7 mouse cellular contexts compared by ENCODE assay signal in genomic region chr16:4267453-4267852, GRCm38 (mm10). TPM values are rescaled to one million over a fixed set of nuclear protein-coding genes. Genes with fewer than 3 reads are reported as not detected.
DNase-seq lines count a peak whose midpoint lies in the region; ATAC-seq and TF ChIP-seq lines count a peak whose summit lies in the region.

No protein-coding gene starts in this region.

- H3K27me3 ChIP-seq in testis, adult 2 months (ENCODE audit: control insufficient read depth, insufficient read depth, low read length): no peaks in the 10 kb centered on the region
- no peaks in the 10 kb centered on the region for H3K27me3 ChIP-seq in heart, postnatal 0 days (ENCODE audit: control insufficient read depth, insufficient read depth, low read length)
- H3K27me3 ChIP-seq in liver, embryonic 14.5 days (ENCODE audit: control insufficient read depth, insufficient read depth, low read length): no peaks in the 10 kb centered on the region

- TF ChIP-seq POLR2A in testis, adult 2 months (IDR thresholded peaks at IDR 0.05; ENCODE audit: control insufficient read depth, low read depth, low read length): no peak

- TF ChIP-seq CTCF in testis, adult 2 months (IDR thresholded peaks at IDR 0.05; ENCODE audit: control insufficient read depth, insufficient read depth, insufficient replicate concordance, low read depth, low read length): no peak
- TF ChIP-seq CTCF in heart, postnatal 0 days (IDR thresholded peaks at IDR 0.05; ENCODE audit: low read depth): no peak
- no peak for TF ChIP-seq CTCF in liver, embryonic 14.5 days (IDR thresholded peaks at IDR 0.05; ENCODE audit: low read depth)

- DNase-seq in testis, postnatal 14 days (ENCODE audit: low spot score): no peak
- DNase-seq in heart, postnatal 0 days (ENCODE audit: low spot score): no peak
- no peak for DNase-seq in liver, embryonic 14.5 days (ENCODE audit: low read depth in 3 of 3, low spot score in 3 of 3)
- no peak for DNase-seq in retina, postnatal 1 day
- no peak for DNase-seq in adrenal gland, postnatal 4 days (ENCODE audit: low spot score in 2 of 2)
- DNase-seq in right cerebral cortex, adult 18-20 months: no peak

- no peaks in the 10 kb centered on the region for H3K9me3 ChIP-seq in heart, postnatal 0 days (replicated peaks; ENCODE audit: control insufficient read depth, low read length)
- no peaks in the 10 kb centered on the region for H3K9me3 ChIP-seq in liver, embryonic 14.5 days (ENCODE audit: control insufficient read depth, low read length)

- ATAC-seq in heart, postnatal 0 days (ENCODE audit: insufficient read depth, low read depth): no peak
- ATAC-seq in liver, embryonic 14.5 days (ENCODE audit: insufficient read depth): no peak

- H3K4me1 ChIP-seq in testis, adult 2 months (ENCODE audit: control insufficient read depth, insufficient read depth, low read length): peaks cover 12% of the 10 kb centered on the region
- peaks cover 36% of the 10 kb centered on the region for H3K4me1 ChIP-seq in heart, postnatal 0 days (ENCODE audit: control insufficient read depth, insufficient read depth)
- peaks cover 0 to 5% of the 10 kb centered on the region in 2 experiments; a peak in 1 of 4 replicates for H3K4me1 ChIP-seq in liver, embryonic 14.5 days (replicated peaks; ENCODE audit: control insufficient read depth in 2 of 2, insufficient read depth in 2 of 2, low read length in 1 of 2)

- 32% methylated on average over 9 of the region's 9 CpGs for WGBS in heart, postnatal 0 days
- 48% methylated on average over 9 of the region's 9 CpGs for WGBS in liver, embryonic 14.5 days (ENCODE audit: insufficient replicate concordance)

- no peak for TF ChIP-seq EP300 in heart, postnatal 0 days (IDR thresholded peaks at IDR 0.05; ENCODE audit: low read depth)
- TF ChIP-seq EP300 in liver, embryonic 14.5 days (IDR thresholded peaks at IDR 0.05; ENCODE audit: low read depth): no peak

- H3K27ac ChIP-seq in testis, adult 2 months (ENCODE audit: control insufficient read depth, insufficient read depth, low read depth, low read length): no peak overlapping the region
- peak overlapping the region; percentile 90 for H3K27ac ChIP-seq in heart, postnatal 0 days (ENCODE audit: low read depth)
- H3K27ac ChIP-seq in liver, embryonic 14.5 days: no peak overlapping the region

- peak overlapping the region; percentile 82 for H3K4me3 ChIP-seq in testis, adult 2 months (ENCODE audit: control insufficient read depth, low read depth, low read length)
- peak overlapping the region; percentile 50 for H3K4me3 ChIP-seq in heart, postnatal 0 days (ENCODE audit: low read depth, low read length)
- H3K4me3 ChIP-seq in liver, embryonic 14.5 days (ENCODE audit: insufficient read depth in 1 of 2, low read depth in 2 of 2, low read length in 2 of 2): no peak overlapping the region

- H3K36me3 ChIP-seq in testis, adult 2 months (ENCODE audit: control insufficient read depth, insufficient read depth, low read length): no peaks in the 10 kb centered on the region
- no peaks in the 10 kb centered on the region for H3K36me3 ChIP-seq in heart, postnatal 0 days (replicated peaks; ENCODE audit: control insufficient read depth, insufficient read depth, low read length)
- no peaks in the 10 kb centered on the region for H3K36me3 ChIP-seq in liver, embryonic 14.5 days (replicated peaks; ENCODE audit: control insufficient read depth, insufficient read depth, low read depth)

- peak overlapping the region; percentile 52; the same call in 1 of the 2 replicates for H3K9ac ChIP-seq in heart, postnatal 0 days (replicated peaks; ENCODE audit: low read depth, low read length)
- no peak overlapping the region for H3K9ac ChIP-seq in liver, embryonic 14.5 days (replicated peaks)

- H3K4me2 ChIP-seq in heart, postnatal 0 days (ENCODE audit: low read depth, low read length): peak overlapping the region; percentile 70
- H3K4me2 ChIP-seq in liver, embryonic 14.5 days (ENCODE audit: low read depth): peak overlapping the region; percentile 59; the same call in 1 of the 2 replicates

RNA-seq across cellular contexts. Expression of gene Crebbp, which starts 53.7 kb away (rescaled TPM):
- polyA plus RNA-seq in testis, adult 2 months (2012; rRNA removed): 14.0 and 15.0 TPM in 2 replicates
- total RNA-seq in heart, postnatal 0 days (2014; rRNA removed; ENCODE audit: low replicate concordance): 34.1 and 34.7 TPM in 2 replicates
- 15.6 and 15.9 TPM in 2 replicates for polyA plus RNA-seq in heart, postnatal 0 days (2015; fragmentation: Nextera tagmentation; extraction: Ambion mirVana)
- 3.1 and 3.6 TPM in 2 replicates for polyA plus RNA-seq in liver, embryonic 14.5 days (2012; rRNA removed)
- 7.0 and 8.9 TPM in 2 replicates for polyA plus RNA-seq in liver, embryonic 14.5 days (2014; fragmentation: Nextera tagmentation; extraction: Ambion mirVana)
- 10 to 100 TPM; 69.6 to 80.3 TPM for total RNA-seq in adrenal gland, postnatal 4 days (2021)

Comparison
In these comparisons a context has a peak if more than half of its experiments do, and no peak if none do; other contexts are left out.
1. H3K4me3 ChIP-seq: peak in testis, adult 2 months (single experiment) and heart, postnatal 0 days (single experiment); none in liver, embryonic 14.5 days (0 of 2).